23 mouse cellular contexts compared by ENCODE assay signal in genomic region chr6:58907791-58908190, GRCm38 (mm10). TPM values are rescaled to one million over a fixed set of nuclear protein-coding genes. Genes with fewer than 3 reads are reported as not detected.
DNase-seq lines count a peak whose midpoint lies in the region; ATAC-seq and TF ChIP-seq lines count a peak whose summit lies in the region.
"Had no signal": no experiment of that assay in that cellular context is flagged by ENCODE, and none has a peak within 500 bp of the region (broad histone marks: within the 10 kb centered on the region; RNA-seq: fewer than 3 reads in every experiment).

No protein-coding gene starts in this region.

- WGBS in midbrain, embryonic 15.5 days = 58% methylated on average over 2 of the region's 2 CpGs

- no peak overlapping the region for H3K9ac ChIP-seq in midbrain, embryonic 15.5 days
- H3K9ac ChIP-seq: embryonic facial prominence, embryonic 12.5 days; liver, embryonic 13.5 days had no signal

- H3K4me2 ChIP-seq in midbrain, embryonic 15.5 days = peak overlapping the region; percentile 53

- ATAC-seq in midbrain, embryonic 15.5 days (replicated peaks) = peak; percentile 3; the same call in 1 of the 2 replicates

- H3K9me3 ChIP-seq in midbrain, embryonic 15.5 days = peaks cover 11% of the 10 kb centered on the region
- H3K9me3 ChIP-seq: liver, embryonic 13.5 days had no signal

- no peak for TF ChIP-seq POLR2A in brain, embryonic 14.5 days (IDR thresholded peaks at IDR 0.05; ENCODE audit: borderline replicate concordance, extremely low read depth, insufficient read depth, insufficient read length, poor library complexity, severe bottlenecking)

- peak overlapping the region; percentile 95; the same call in 1 of the 2 replicates for H3K27ac ChIP-seq in layer of hippocampus, adult 2 months
- peak overlapping the region; percentile 66 for H3K27ac ChIP-seq in midbrain, embryonic 15.5 days
- H3K27ac ChIP-seq: embryonic facial prominence, embryonic 12.5 days; heart, embryonic 10.5 days; liver, embryonic 13.5 days had no signal

- DNase-seq in embryo, embryonic 10.5 days (ENCODE audit: low spot score) = peak; percentile 1
- no peak for DNase-seq in embryo, embryonic 9.5 days (ENCODE audit: extremely low spot score)
- DNase-seq in layer of hippocampus, adult 2 months (ENCODE audit: low spot score in 2 of 2) = no peak
- no peak for DNase-seq in layer of hippocampus, adult 18-20 months (ENCODE audit: low spot score in 2 of 2)
- peak; percentile 53 for DNase-seq in brain, embryonic 14.5 days (ENCODE audit: low read depth)
- DNase-seq in spleen, postnatal 36 days (ENCODE audit: low spot score in 2 of 2) = no peak
- no peak for DNase-seq in left cerebral cortex, adult 8-10 months (ENCODE audit: low spot score in 2 of 2)
- DNase-seq: adrenal gland, postnatal 14 days; gastrocnemius, postnatal 10 days; kidney, adult 9 months; kidney, postnatal 14 days; layer of hippocampus, postnatal 36 days; liver, embryonic 13.5 days; lung, adult 2 months; right cerebral cortex, postnatal 14 days; spleen, adult 18-20 months had no signal

- H3K27me3 ChIP-seq in midbrain, embryonic 15.5 days (replicated peaks) = no peaks in the 10 kb centered on the region

- peaks cover 8% of the 10 kb centered on the region for H3K4me1 ChIP-seq in midbrain, embryonic 15.5 days
- H3K4me1 ChIP-seq: embryonic facial prominence, embryonic 12.5 days; heart, embryonic 10.5 days; liver, embryonic 13.5 days had no signal

- no peaks in the 10 kb centered on the region for H3K36me3 ChIP-seq in midbrain, embryonic 15.5 days (replicated peaks)
- H3K36me3 ChIP-seq: embryonic facial prominence, embryonic 12.5 days; liver, embryonic 13.5 days had no signal

- TF ChIP-seq CTCF in layer of hippocampus, adult 2 months (conservative IDR thresholded peaks at IDR 0.05) = no peak
- TF ChIP-seq CTCF in brain, embryonic 14.5 days (IDR thresholded peaks at IDR 0.05; ENCODE audit: borderline replicate concordance, extremely low read depth, insufficient read depth, insufficient read length) = no peak

- H3K4me3 ChIP-seq in layer of hippocampus, adult 2 months = no peak overlapping the region
- no peak overlapping the region; the same call in 1 of the 2 replicates for H3K4me3 ChIP-seq in midbrain, embryonic 15.5 days

RNA-seq across cellular contexts. Expression of gene Nap1l5, which starts 0.9 kb away (rescaled TPM):
- total RNA-seq in layer of hippocampus, adult 2 months (2021) = 100 to 1,000 TPM; 229 to 242 TPM
- 100 to 1,000 TPM; 272 to 302 TPM for total RNA-seq in layer of hippocampus, adult 18-20 months (2021)
- polyA plus RNA-seq in brain, embryonic 14.5 days (2012; rRNA removed) = 72.6 and 113 TPM in 2 replicates
- polyA plus RNA-seq in midbrain, embryonic 15.5 days (2015; fragmentation: Nextera tagmentation; extraction: Ambion mirVana) = 247 and 248 TPM in 2 replicates
- total RNA-seq in left cerebral cortex, adult 8-10 months (2022) = 100 to 1,000 TPM; 339 to 374 (median 355) TPM
- total RNA-seq: common myeloid progenitor, adult 5-6 weeks; granulocyte monocyte progenitor cell, adult 5-6 weeks; hematopoietic stem cell, adult 5-6 weeks; megakaryocyte-erythroid progenitor cell, adult 5-6 weeks had no signal

Comparison
In these comparisons a context has a peak if more than half of its experiments do, and no peak if none do; other contexts are left out.
1. DNase-seq: peak in embryo, embryonic 10.5 days (single experiment) and brain, embryonic 14.5 days (single experiment); none in embryo, embryonic 9.5 days (single experiment), layer of hippocampus, adult 2 months (0 of 2), layer of hippocampus, adult 18-20 months (0 of 2), spleen, postnatal 36 days (0 of 2) and left cerebral cortex, adult 8-10 months (0 of 2).